Mouse (Mus musculus) heart, postnatal 0 days (tissue): Measurements from ENCODE around the gene Thtpa. TPM values are rescaled to one million over a fixed set of nuclear protein-coding genes. Genes with fewer than 3 reads are reported as not detected.

ENCODE experiments used
- ATAC-seq: fragments of 200-750 bp; cut with Nextera tagmentation; 2 replicates; pipeline ENCODE4 v1.8.0; 2017; ENCODE audit warnings: low read depth, moderate number of reproducible peaks, moderate library complexity; ENCODE audit not compliant: insufficient read depth
- DNase-seq: peaks from one replicate; pipeline ENCODE4 v3.0.0-alpha.2; 2016; ENCODE audit warnings: low spot score
- H3K27ac ChIP-seq: fragments of 300-500 bp; sonication (generic); 2 replicates; pipeline ENCODE4 v1.5.1; 2014; ENCODE audit warnings: low read depth, mild to moderate bottlenecking
- H3K27me3 ChIP-seq: fragments of 300-500 bp; sonication (generic); 2 replicates; pipeline ENCODE4 v1.6.1; 2014; ENCODE audit warnings: low read length, mixed read lengths; ENCODE audit not compliant: control insufficient read depth, insufficient read depth
- H3K36me3 ChIP-seq: fragments of 300-500 bp; sonication (generic); replicated peaks from 2 replicates; pipeline ENCODE4 v1.6.1; 2014; ENCODE audit warnings: low read length, mixed read lengths; ENCODE audit not compliant: control insufficient read depth, insufficient read depth
- H3K4me1 ChIP-seq: fragments of 300-500 bp; sonication (generic); 2 replicates; pipeline ENCODE4 v1.6.1; 2014; ENCODE audit warnings: antibody characterized with exemption; ENCODE audit not compliant: control insufficient read depth, insufficient read depth
- H3K4me2 ChIP-seq: fragments of 300-500 bp; sonication (generic); 2 replicates; pipeline ENCODE4 v1.6.1; 2014; ENCODE audit warnings: low read depth, mild to moderate bottlenecking, low read length, moderate library complexity
- H3K4me3 ChIP-seq: fragments of 300-500 bp; sonication (generic); 2 replicates; pipeline ENCODE4 v1.5.1; 2014; ENCODE audit warnings: low read depth, low read length
- H3K9ac ChIP-seq: fragments of 300-500 bp; sonication (generic); replicated peaks from 2 replicates; pipeline ENCODE4 v1.6.1; 2014; ENCODE audit warnings: low read depth, low read length, mixed read lengths
- H3K9me3 ChIP-seq: fragments of 300-500 bp; sonication (generic); replicated peaks from 2 replicates; pipeline ENCODE4 v1.6.1; 2016; ENCODE audit warnings: low read length; ENCODE audit not compliant: control insufficient read depth
- CTCF ChIP-seq: IDR thresholded peaks from 2 replicates; pipeline ENCODE4 v1.5.1; 2016; ENCODE audit warnings: antibody characterized with exemption, control low read depth, low read depth
- EP300 ChIP-seq: IDR thresholded peaks from 2 replicates; pipeline ENCODE4 v1.6.1; 2016; ENCODE audit warnings: antibody characterized with exemption, low read depth
- WGBS: fragments of 180-500 bp; shearing (Covaris S2); extraction: QIAGEN DNeasy Blood & Tissue Kit; methylation state at CpG from one replicate; pipeline ENCODE4 v1.1.7; 2014; 5-methylcytosine and 5-hydroxymethylcytosine counted together
- polyA plus RNA-seq: library from polyadenylated mRNA; unstranded; fragments of >200 nt; fragmentation: Nextera tagmentation; extraction: Ambion mirVana; gene quantifications from 2 replicates; pipeline ENCODE4 v1.2.1, GENCODE M21; 2015
- total RNA-seq: library from RNA; depleted of rRNA; stranded (reverse); fragments of >200 nt; gene quantifications from 2 replicates; pipeline ENCODE4 v1.2.3, GENCODE M21; 2014; ENCODE audit warnings: low replicate concordance

Gene Thtpa
- total and polyA plus RNA-seq, 2 experiments from 2014 or later, result 13.4 to 17.7 TPM

DNA sequence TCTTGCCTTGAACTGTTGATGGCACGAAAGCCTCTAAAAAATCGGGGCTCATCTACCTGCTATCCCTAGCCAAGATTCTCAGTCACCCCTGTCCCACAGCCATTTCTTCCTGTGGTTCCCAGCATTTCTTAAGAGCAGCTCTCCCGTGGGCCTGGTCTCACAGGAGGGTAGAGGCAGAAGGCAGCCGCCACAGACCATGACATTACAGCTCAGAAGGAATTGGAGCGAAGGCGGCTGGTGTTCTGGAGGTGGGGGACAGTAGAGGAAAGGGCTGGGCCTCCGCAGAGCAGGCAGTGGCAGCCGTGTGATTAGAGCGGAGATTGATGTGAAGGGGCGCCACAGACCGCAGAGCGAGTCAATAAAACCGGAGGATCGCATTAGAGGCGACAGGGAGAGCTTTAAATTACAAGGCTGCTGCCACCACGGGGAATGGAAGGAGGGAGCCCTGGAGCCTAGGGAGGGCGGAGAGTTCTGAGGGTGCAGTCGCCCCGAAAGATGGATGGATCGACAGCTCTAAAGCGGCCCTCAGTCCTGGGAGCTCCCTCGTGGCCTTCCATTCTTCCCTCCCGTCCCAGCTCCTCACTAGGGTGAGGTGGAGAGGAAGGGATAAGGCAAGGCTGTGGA lies 16.1 kb upstream of the Thtpa start:
- H3K27me3 ChIP-seq, result peaks cover 19% of the 10 kb centered on the region
- WGBS, result 14% methylated on average over 23 of the region's 23 CpGs
- no peak overlapping the region for H3K27ac ChIP-seq
- peaks cover 5% of the 10 kb centered on the region; the same call in 1 of the 2 replicates for H3K4me1 ChIP-seq
- DNase-seq (no peak), ATAC-seq (no peak)
- 0 out of 2 replicates have a peak overlapping the region, but pooled peaks have one; percentile 9 for H3K9ac ChIP-seq
- peak overlapping the region; percentile 41 for H3K4me2 ChIP-seq
- no peaks in the 10 kb centered on the region for H3K36me3 ChIP-seq
- TF ChIP-seq CTCF, result no peak
- no peak for TF ChIP-seq EP300
- peak overlapping the region; percentile 12 for H3K4me3 ChIP-seq
- no peaks in the 10 kb centered on the region for H3K9me3 ChIP-seq

DNA sequence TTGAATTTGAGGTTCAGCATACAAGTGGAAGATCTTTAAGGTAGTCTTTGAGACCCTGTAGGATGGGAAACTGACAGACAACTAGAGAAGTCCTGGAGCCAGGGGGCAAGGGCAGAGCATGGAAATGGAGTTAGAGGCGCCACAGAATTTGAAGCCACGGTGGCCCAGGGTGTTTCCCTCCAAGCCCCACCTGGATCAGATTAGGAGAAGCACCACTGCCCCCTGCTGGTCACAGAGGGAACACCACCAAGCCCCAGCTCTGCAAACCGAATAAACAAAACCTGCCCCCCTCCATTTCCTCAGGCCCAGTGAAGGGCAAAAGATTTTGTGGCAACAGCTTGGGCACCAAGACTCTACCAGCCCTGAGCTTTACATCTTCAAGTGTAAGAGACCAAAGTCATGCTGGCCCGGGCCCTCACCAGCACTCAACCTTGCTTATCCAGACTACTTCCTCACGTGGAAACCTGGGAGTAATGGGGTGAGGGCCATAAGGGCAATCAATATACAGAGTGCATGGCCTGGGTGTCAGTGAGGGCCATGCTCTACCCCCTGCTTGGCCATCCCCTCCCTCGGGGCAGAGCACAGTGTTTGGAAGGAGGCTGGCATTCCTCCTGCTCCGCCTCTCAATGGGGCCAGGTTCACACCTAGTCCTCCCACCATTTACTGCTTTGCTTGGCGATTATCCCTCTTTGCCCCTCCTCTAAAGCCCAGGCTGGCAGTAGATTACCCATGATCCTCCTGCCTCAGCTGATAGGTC lies 15.2 kb upstream of the Thtpa start:
- Histone ChIP-seq H3K36me3 (no peaks in the 10 kb centered on the region), H3K27ac (no peak overlapping the region), H3K4me1 (peaks cover 5% of the 10 kb centered on the region; the same call in 1 of the 2 replicates), H3K4me3 (no peak overlapping the region; the same call in 1 of the 2 replicates), H3K9ac (no peak overlapping the region), H3K4me2 (peak overlapping the region; percentile 41), H3K9me3 (no peaks in the 10 kb centered on the region), H3K27me3 (peaks cover 19% of the 10 kb centered on the region)
- 21% methylated on average over 8 of the region's 8 CpGs for WGBS
- TF ChIP-seq CTCF (peak; percentile 80), EP300 (no peak)
- peak; percentile 55 for DNase-seq
- ATAC-seq, result peak; percentile 57

- Histone ChIP-seq H3K27me3 (peaks cover 19% of the 10 kb centered on the region), H3K4me3 (no peak overlapping the region), H3K36me3 (no peaks in the 10 kb centered on the region), H3K27ac (no peak overlapping the region), H3K4me2 (no peak overlapping the region), H3K4me1 (peaks cover 13% of the 10 kb centered on the region), H3K9ac (no peak overlapping the region), H3K9me3 (no peaks in the 10 kb centered on the region)
- TF ChIP-seq EP300, result no peak
- no peak for TF ChIP-seq CTCF
- DNase-seq, result no peak
- 34% methylated on average over 5 of the region's 5 CpGs for WGBS
- ATAC-seq, result no peak
Measured at GRCm38 (mm10) chr14:55081105-55081504, 13.5 kb upstream of the Thtpa start.

DNA sequence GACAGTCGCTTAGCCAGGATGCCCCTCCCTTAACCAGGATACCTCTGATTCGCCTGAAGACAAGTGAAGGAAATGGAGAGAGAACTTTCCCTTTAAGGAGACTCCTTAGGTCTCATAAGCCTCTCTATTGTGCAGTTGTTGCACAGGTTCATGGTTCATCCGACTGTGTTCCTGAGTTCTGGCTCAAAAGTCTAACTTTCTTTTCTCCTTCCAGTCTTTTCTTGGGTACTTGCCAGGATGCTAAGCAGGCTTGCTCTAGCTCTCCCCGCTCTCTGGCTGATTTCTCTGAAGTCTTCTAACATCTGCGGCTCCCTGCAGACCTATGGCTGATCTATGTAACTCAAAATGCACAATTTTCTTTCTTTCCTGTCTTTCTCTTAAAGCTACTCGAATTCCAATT lies 11.1 kb upstream of the Thtpa start:
- 59% methylated on average over 6 of the region's 6 CpGs for WGBS
- TF ChIP-seq EP300 (no peak), CTCF (no peak)
- no peak for DNase-seq
- Histone ChIP-seq H3K4me2 (no peak overlapping the region), H3K36me3 (no peaks in the 10 kb centered on the region), H3K9ac (no peak overlapping the region), H3K27ac (no peak overlapping the region), H3K4me1 (peaks cover 26% of the 10 kb centered on the region), H3K27me3 (0 out of 2 replicates have a peak, but pooled peaks cover 6% of the 10 kb centered on the region), H3K4me3 (no peak overlapping the region), H3K9me3 (no peaks in the 10 kb centered on the region)
- no peak for ATAC-seq

GRCm38 (mm10) chr14:55085324-55086008 lies 9.1 kb upstream of the Thtpa start:
- DNase-seq, result no peak
- Histone ChIP-seq H3K4me2 (no peak overlapping the region), H3K27me3 (no peaks in the 10 kb centered on the region), H3K27ac (no peak overlapping the region), H3K36me3 (no peaks in the 10 kb centered on the region), H3K9me3 (no peaks in the 10 kb centered on the region), H3K9ac (no peak overlapping the region), H3K4me3 (no peak overlapping the region), H3K4me1 (peaks cover 24% of the 10 kb centered on the region)
- no peak for ATAC-seq
- TF ChIP-seq CTCF (no peak), EP300 (no peak)
- 65% methylated on average over 9 of the region's 9 CpGs for WGBS
